Mouse (Mus musculus): Measurements from ENCODE around the gene Ugt1a9. TPM values are rescaled to one million over a fixed set of nuclear protein-coding genes. Genes with fewer than 3 reads are reported as not detected.

Ugt1a9 gene
- polyA plus RNA-seq, 1 experiment from 2014 or later: 0.10 TPM

DNA sequence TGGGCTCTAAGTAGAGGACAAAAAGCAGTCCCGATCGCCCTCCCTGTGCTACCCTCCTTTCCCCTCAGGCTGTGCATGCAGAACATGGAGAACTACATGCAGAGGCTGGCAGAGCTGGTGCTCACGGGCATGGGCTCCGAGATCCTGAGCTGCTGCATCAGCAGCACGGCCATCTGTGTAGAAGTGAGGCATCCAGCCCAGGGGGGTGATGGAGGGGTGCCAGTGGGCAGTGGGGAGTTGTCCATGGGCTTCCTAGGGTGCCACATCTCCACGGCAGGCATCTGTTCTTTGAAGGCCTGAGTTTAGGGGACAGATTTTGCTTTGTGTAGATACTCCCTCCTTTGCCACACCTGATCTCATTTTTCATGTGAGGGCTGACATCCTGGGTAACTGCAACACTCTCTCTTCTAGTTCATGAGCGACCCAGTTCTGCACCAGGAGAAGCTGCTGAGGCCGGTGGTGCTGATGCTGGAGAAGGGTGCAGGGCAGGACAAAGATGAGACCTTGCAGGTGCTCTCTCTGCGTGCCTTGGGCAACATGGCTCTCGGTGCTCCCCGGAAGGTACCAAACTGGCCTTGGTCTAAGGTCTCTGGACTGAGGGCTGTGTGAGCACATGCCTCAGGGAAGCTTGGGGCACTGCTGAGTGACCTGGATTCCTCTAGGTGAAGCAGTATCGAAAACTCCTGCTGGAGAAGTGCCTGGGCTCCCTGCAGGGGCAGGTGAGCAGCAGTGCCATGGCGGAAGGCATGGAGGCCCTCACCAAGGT, 185.6 kb downstream of the Ugt1a9 start:
- H3K4me3 ChIP-seq (ENCODE audit: inconsistent target): no peak overlapping the region
- H3K79me2 ChIP-seq (ENCODE audit: inconsistent target): no peaks in the 10 kb centered on the region
- no peaks in the 10 kb centered on the region for H3K36me3 ChIP-seq (ENCODE audit: inconsistent target)
- WGBS (ENCODE audit: missing documents): 85% methylated on average over 13 of the region's 13 CpGs
- H3K27ac ChIP-seq: no peak overlapping the region

DNA sequence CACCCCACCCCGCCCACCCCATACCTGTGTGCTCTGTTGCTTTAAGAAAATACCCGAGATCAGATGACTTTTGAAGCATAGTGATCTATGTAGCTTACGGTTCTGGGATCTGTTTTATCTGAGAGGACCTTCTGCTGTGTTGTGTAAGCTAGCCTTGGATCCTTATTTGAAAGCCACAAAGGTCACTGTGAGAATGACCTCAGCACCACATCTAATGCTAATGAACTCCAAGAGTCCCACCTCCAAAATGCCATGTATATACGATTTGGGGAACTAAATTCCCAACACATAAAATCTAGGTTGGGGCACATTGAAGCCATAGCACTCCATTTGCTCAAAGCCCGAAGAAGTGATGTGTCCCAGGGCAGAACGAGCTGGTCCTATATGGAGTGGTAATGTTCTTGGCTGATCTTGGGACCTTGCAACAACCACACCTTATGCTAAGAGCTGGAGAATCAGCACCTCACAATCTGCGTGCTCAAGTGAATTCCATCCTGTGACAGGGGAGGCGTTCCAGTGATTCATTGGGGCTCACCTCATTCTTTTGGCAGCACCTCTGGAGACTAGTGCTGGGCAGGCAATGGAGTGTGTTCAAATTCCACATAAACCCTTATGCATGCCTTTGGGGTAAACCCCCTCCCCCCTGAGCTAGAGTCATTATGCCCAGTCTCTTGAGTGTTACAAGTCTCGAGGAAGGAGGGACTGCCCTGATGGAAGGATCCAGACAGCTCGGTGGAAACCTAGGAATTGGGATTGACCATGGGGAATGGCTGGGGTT, 186.5 kb downstream of the Ugt1a9 start:
- WGBS (ENCODE audit: missing documents): 83% methylated on average over 10 of the region's 10 CpGs
- Histone ChIP-seq H3K27ac (no peak overlapping the region), H3K79me2 (ENCODE audit: inconsistent target) (no peaks in the 10 kb centered on the region), H3K36me3 (ENCODE audit: inconsistent target) (no peaks in the 10 kb centered on the region), H3K4me3 (ENCODE audit: inconsistent target) (no peak overlapping the region)

DNA sequence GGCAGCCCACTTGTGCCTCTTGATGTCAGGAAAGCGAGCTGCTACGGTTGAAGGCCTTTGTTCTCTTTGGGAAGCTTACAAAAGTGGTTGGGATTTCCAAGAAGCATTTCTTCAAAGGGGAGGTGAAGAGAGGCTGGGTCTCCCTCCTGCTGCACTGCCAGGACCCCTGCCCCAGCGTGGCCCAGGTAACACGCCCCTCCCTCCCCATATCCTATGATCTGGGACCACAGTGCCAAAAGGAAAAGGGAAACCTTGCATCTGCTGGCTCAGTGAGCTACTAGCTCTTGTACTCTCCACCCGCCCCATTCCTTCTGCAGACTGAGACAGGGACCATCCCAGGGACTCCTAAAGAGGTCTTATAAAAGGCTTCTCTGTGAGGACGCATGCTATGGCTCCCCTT, 187.1 kb downstream of the Ugt1a9 start:
- WGBS (ENCODE audit: missing documents): 85% methylated on average over 6 of the region's 6 CpGs
- H3K27ac ChIP-seq: no peak overlapping the region
- no peaks in the 10 kb centered on the region for H3K79me2 ChIP-seq (ENCODE audit: inconsistent target)
- no peak overlapping the region for H3K4me3 ChIP-seq (ENCODE audit: inconsistent target)
- H3K36me3 ChIP-seq (ENCODE audit: inconsistent target): peaks cover under 1% of the 10 kb centered on the region; the same call in 1 of the 2 replicates

DNA sequence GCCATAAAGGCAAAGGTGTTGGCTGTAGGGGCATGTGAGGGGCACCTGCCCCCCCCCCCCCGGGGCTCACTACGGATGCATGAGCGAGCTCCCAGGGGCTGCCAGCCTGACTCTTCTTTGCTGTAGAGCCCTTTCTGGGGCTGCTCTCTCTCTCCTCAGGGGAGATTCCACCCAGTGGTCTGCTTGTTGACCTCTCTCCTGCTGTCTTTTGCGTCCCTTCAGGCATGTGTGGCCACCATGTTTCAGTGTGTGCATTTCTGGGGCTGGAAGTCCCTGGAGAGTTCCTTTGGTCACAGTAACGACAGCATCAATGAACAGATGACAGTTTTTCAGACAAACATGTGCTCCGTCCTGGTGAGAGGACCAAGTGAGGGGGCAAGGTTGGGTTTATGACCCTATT, 187.8 kb downstream of the Ugt1a9 start:
- H3K4me3 ChIP-seq (ENCODE audit: inconsistent target): no peak overlapping the region
- no peaks in the 10 kb centered on the region for H3K79me2 ChIP-seq (ENCODE audit: inconsistent target)
- no peak overlapping the region for H3K27ac ChIP-seq
- peaks cover 8% of the 10 kb centered on the region for H3K36me3 ChIP-seq (ENCODE audit: inconsistent target)
- WGBS (ENCODE audit: missing documents): 72% methylated on average over 6 of the region's 6 CpGs

DNA sequence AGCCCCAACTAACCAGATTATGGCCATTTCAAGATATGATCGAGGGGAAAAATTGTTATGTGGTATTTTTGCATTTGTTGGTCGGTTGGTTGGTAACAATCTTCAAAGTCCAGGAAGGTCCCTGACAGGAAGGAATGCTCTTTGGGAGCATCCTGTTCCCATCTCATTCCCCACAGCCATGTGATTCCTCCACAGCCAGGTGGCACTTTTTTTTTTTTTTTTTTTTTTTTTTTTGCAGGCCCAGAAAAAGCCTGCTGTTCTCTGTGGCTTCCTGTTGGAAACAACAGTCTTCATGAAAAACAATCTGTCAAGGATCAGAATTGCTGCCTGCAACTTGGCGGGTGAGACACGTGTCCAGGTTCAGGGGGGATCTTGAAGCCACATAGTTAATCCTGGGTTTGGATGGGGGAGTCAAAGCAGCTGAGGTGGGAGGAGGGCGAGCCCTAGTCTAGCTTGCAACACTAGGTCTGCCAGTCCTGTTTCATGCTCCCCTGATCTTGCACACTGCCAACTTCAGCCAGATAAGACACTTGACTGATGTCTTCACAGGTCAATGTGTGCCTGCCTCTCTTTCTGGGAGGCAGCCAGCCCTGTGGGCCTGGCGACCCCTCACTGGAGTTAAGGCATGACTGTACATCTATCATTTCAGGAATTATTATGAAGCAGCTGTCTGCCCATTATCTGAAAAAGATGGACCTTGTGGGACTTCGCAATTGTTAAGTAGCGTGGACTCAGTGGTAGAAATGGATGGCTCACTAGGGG, 188.5 kb downstream of the Ugt1a9 start:
- WGBS (ENCODE audit: missing documents): 51% methylated on average over 8 of the region's 8 CpGs
- H3K79me2 ChIP-seq (ENCODE audit: inconsistent target): no peaks in the 10 kb centered on the region
- no peak overlapping the region for H3K27ac ChIP-seq
- H3K4me3 ChIP-seq (ENCODE audit: inconsistent target): no peak overlapping the region
- peaks cover 15% of the 10 kb centered on the region for H3K36me3 ChIP-seq (ENCODE audit: inconsistent target)

DNA sequence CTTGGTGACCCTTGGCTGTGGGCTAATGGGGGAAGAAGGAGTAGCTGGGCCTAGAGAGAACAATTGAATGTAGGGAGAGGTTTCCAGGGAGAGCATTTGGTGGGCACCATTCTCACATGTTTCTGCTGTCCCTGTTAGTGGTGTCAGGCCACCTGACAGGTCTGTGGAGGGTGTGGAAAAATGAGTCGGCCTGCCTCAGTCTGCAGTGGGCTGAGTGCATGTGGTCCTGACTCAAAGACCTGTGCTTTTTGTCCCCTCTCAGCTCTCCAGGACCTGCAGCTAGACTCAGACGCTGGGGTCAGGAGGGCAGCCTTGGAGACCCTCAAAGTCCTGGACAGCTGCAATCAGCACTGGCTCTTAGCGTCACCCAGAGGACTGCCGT, 189.0 kb downstream of the Ugt1a9 start:
- H3K27ac ChIP-seq: no peak overlapping the region

DNA sequence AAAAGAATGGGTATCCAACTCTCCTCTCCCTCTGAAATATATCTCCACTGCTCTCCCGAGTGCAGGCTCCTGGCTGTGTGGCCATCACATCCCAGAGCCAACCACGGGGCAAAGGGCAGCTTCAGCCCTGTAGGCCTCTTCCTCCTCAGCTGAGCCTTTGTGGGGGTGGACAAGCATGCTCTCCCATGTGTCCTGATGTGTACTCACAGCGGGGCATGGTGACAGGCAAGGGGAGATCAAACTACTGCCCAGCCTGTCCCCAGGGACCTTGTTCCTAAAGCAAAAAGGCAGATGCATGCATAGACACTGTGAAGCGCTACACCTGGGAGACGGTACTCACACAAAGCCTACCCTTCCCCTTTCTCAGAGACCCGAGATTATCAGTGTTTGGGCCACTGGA, 189.5 kb downstream of the Ugt1a9 start:
- Histone ChIP-seq H3K4me3 (ENCODE audit: inconsistent target) (no peak overlapping the region), H3K79me2 (ENCODE audit: inconsistent target) (no peaks in the 10 kb centered on the region), H3K36me3 (ENCODE audit: inconsistent target) (peaks cover 25% of the 10 kb centered on the region), H3K27ac (no peak overlapping the region)
- 82% methylated on average over 6 of the region's 6 CpGs for WGBS (ENCODE audit: missing documents)

More for the DNA sequence above, 189.0 kb downstream of the Ugt1a9 start:
- H3K79me2 ChIP-seq (ENCODE audit: inconsistent target): no peaks in the 10 kb centered on the region
- no peak overlapping the region for H3K4me3 ChIP-seq (ENCODE audit: inconsistent target)
- 85% methylated on average over 4 of the region's 4 CpGs for WGBS (ENCODE audit: missing documents)
- peaks cover 20% of the 10 kb centered on the region for H3K36me3 ChIP-seq (ENCODE audit: inconsistent target)

DNA sequence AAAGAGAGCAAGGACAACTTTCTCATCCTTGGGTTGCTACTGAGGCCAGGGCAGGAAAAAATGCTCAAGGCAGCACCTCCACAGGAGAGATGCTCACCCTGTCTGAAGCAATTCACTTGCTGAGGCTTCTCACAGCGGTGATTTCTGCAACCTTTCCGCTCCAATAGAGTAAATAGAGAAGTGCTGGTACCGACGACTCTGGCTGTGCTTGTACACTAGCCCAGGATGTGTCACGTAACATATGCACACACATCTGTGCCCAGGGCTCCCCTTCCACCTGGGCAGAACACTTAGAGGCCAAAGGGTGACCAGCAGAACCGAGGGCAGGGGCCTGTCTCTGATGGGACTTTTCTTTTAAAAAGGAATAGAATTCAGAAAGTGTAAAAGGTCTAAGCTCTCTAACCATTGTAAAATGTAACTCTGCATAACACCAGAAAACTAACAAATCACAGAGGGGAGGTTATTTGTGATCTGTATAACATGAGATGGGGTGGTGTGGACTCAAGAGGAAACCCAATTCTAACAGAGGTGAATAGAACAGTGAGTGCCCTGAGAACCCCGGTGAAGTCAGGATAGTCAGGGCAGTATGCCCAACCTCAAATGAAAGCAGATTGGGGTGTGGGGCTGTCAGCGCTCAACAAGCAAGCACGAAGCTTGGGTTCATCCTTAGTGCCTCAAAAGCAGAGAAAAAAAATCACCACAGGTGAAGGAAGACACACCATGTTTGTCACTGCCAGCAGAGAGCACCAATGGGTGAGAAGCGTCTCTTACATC, 190.2 kb downstream of the Ugt1a9 start:
- H3K79me2 ChIP-seq (ENCODE audit: inconsistent target): no peaks in the 10 kb centered on the region
- H3K4me3 ChIP-seq (ENCODE audit: inconsistent target): no peak overlapping the region
- no peak overlapping the region for H3K27ac ChIP-seq
- WGBS (ENCODE audit: missing documents): 63% methylated on average over 10 of the region's 10 CpGs
- peaks cover 32% of the 10 kb centered on the region for H3K36me3 ChIP-seq (ENCODE audit: inconsistent target)

DNA sequence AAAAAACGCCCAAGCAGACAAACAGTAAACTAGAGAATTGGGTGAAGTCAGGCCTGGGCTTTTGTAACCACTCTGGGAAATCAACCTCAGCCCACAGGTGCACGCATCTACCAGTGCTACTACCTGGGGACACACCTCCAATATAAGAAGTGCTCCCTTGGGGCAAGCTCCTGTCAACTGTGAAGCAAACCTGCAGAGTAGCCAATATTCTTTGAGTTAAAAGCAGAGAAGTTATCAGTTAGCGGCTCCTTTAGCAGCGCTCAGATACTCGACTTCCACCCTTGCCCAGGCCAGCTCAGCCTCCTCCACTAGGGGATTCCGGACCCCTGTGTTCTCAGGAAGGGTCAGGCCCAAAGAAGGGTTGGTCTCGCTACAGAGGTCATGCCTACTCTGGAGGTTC, 191.1 kb downstream of the Ugt1a9 start:
- H3K36me3 ChIP-seq (ENCODE audit: inconsistent target): peaks cover 41% of the 10 kb centered on the region
- no peak overlapping the region for H3K27ac ChIP-seq

DNA sequence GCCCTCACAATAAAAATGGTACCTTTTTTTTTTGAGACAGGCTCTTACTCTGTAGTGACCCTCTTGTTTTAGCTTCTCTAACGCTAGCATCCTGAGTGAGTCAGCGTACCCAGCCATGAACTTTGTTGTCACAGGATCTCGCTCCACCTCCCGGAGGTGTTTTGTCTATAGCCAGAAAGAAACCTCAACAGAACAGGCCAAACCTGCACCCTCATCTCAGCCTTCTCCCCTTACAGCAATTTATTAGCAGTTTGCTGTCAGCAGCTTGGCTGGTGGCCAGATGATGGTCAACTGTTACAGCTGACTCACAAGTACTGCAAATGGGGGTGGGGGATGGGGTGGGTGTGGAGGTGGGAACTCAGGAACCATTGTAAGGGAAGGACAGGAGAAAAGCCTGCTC, 191.7 kb downstream of the Ugt1a9 start:
- Histone ChIP-seq H3K27ac (no peak overlapping the region), H3K4me3 (ENCODE audit: inconsistent target) (no peak overlapping the region), H3K79me2 (ENCODE audit: inconsistent target) (no peaks in the 10 kb centered on the region), H3K36me3 (ENCODE audit: inconsistent target) (peaks cover 47% of the 10 kb centered on the region)
- WGBS (ENCODE audit: missing documents): 48% methylated on average over 4 of the region's 4 CpGs

More for the DNA sequence above, 191.1 kb downstream of the Ugt1a9 start:
- Histone ChIP-seq H3K79me2 (ENCODE audit: inconsistent target) (no peaks in the 10 kb centered on the region), H3K4me3 (ENCODE audit: inconsistent target) (no peak overlapping the region)
- WGBS (ENCODE audit: missing documents): 88% methylated on average over 7 of the region's 7 CpGs

DNA sequence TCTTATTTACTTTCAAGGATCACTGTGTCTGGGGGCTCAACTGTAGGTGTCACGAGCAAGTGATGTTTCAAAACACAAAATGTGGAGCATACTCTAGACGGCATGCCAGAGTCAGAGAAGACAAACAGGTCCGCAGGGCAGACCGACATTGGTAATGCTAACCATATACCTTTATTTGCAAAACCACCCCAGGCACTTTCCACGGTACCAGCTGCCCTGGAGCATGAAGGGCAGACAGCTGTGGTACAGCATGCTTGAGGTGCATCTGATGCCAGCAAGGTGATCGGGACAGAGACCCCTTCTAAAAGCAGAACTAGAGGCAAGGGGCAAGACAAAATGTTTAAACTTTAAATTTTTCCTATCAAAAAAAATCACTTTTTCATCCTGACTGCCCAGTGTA, 192.4 kb downstream of the Ugt1a9 start:
- Histone ChIP-seq H3K36me3 (ENCODE audit: inconsistent target) (peaks cover 54% of the 10 kb centered on the region), H3K4me3 (ENCODE audit: inconsistent target) (no peak overlapping the region), H3K79me2 (ENCODE audit: inconsistent target) (no peaks in the 10 kb centered on the region), H3K27ac (no peak overlapping the region)
- 73% methylated on average over 6 of the region's 6 CpGs for whole genome bisulfite sequencing (ENCODE audit: missing documents)

DNA sequence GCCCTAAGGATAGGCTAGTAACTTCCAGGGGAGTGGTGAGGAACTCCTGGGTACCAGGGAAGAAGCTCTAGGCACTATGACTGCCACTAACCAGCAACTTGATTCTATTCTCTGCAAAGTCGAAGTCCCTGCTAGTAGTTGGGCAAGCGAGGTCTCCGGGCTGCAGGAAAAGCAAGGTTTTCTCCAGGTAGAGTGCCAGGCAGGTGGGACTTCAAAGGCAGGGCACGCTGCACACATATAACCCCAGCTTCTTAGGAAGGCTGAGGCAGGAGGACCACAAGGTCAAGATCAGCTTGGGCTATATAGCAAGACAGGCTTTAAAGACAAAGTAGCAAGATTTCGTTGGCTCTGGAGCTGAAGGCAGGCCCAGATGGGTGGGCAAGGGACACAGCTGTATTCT, 193.2 kb downstream of the Ugt1a9 start:
- Histone ChIP-seq H3K4me3 (ENCODE audit: inconsistent target) (no peak overlapping the region), H3K36me3 (ENCODE audit: inconsistent target) (peaks cover 62% of the 10 kb centered on the region), H3K79me2 (ENCODE audit: inconsistent target) (no peaks in the 10 kb centered on the region), H3K27ac (no peak overlapping the region)
- 92% methylated on average over 5 of the region's 5 CpGs for WGBS (ENCODE audit: missing documents)

DNA sequence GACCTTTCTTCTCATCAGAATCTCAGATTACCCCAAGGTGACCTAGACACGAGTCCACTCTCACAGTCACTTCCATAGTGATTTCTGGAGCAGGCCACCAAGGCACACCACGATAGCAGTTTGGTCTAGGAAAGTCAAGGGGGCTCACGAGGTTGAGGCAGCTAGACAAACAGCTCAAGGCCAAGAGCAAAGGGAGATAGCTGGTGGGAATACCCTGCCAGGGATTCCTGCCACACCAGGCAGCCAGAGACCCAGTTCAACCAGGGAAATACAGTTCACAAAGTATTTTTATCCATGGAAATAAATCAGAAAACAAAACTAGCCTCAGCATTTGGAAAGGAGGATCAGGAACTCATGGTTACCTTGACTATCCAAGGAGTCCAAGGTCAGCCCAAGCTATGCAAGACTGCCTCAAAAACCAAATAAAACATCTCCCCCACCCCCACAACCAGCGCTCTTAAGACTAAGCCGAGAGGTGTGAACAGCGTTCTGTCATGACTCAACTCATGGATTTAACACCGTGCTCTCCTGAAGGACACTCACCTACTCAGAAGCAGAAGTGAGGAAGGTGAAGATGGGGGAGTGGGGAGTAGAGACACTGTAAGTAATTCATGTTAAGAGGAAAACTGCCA, 193.8 kb downstream of the Ugt1a9 start:
- 93% methylated on average over 7 of the region's 7 CpGs for WGBS (ENCODE audit: missing documents)
- H3K4me3 ChIP-seq (ENCODE audit: inconsistent target): no peak overlapping the region

DNA sequence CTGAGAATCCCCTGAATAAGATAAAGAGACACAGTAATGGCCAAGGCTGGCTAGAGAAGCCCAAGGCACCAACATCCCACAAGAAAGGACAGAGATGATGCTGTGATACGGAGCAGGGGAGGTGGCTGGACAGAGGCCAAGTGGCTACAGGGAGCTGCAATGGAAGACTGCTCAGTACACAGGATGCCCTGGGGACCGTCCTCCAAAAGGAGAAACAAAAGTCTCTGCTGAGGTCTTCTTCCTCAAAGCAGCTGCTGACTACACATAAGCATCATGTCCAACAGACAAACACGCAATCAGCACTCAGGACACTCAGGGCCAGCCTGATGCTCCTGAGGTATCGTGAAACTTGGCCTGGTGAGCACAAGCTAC, 194.3 kb downstream of the Ugt1a9 start:
- Histone ChIP-seq H3K36me3 (ENCODE audit: inconsistent target) (peaks cover 73% of the 10 kb centered on the region), H3K4me3 (ENCODE audit: inconsistent target) (no peak overlapping the region), H3K79me2 (ENCODE audit: inconsistent target) (no peaks in the 10 kb centered on the region), H3K27ac (no peak overlapping the region)
- WGBS (ENCODE audit: missing documents): 75% methylated on average over 4 of the region's 4 CpGs

More for the DNA sequence above, 193.8 kb downstream of the Ugt1a9 start:
- no peaks in the 10 kb centered on the region for H3K79me2 ChIP-seq (ENCODE audit: inconsistent target)
- no peak overlapping the region for H3K27ac ChIP-seq
- peaks cover 68% of the 10 kb centered on the region for H3K36me3 ChIP-seq (ENCODE audit: inconsistent target)

All from macrophage (primary cell).